Mouse (Mus musculus) MEL (cell line): ENCODE measurements around the gene Ric8b. TPM values are rescaled to one million over a fixed set of nuclear protein-coding genes. Genes with fewer than 3 reads are reported as not detected.

Experiments
- DNase-seq: peaks from one replicate; pipeline ENCODE4 v3.0.0; 2011; ENCODE audit warnings: low read depth, low spot score
- H3K27ac ChIP-seq: 2 replicates; pipeline ENCODE4 v1.5.1; 2012; ENCODE audit warnings: low read depth, mild to moderate bottlenecking, control low read depth, low read length, moderate library complexity; ENCODE audit not compliant: control insufficient read depth
- H3K27me3 ChIP-seq, 2 experiments: fragments of 150-350 bp in 1 of 2; sonication (generic) in 1 of 2; 2 replicates each; pipeline ENCODE4 v1.6.1; 2012; ENCODE audit warnings: low read length in 2 of 2, mild to moderate bottlenecking in 2 of 2, improper control_type of control experiment in 1 of 2, moderate library complexity in 1 of 2; ENCODE audit not compliant: insufficient read depth in 2 of 2, control insufficient read depth in 1 of 2
- H3K36me3 ChIP-seq, 2 experiments: 2 replicates each; pipeline ENCODE4 v1.6.1; 2012 to 2014; ENCODE audit warnings: low read length in 2 of 2, improper control_type of control experiment in 1 of 2, inconsistent platforms in 1 of 2, mild to moderate bottlenecking in 1 of 2; ENCODE audit not compliant: insufficient read depth in 2 of 2, control insufficient read depth in 1 of 2
- H3K4me1 ChIP-seq, 2 experiments: fragments of 150-350 bp in 1 of 2; sonication (generic) in 1 of 2; 2 replicates each; pipeline ENCODE4 v1.6.1; 2012; ENCODE audit warnings: low read length in 2 of 2, improper control_type of control experiment in 1 of 2, mild to moderate bottlenecking in 1 of 2; ENCODE audit not compliant: insufficient read depth in 2 of 2, control insufficient read depth in 1 of 2
- H3K4me3 ChIP-seq, 2 experiments: fragments of 150-350 bp in 1 of 2; sonication (generic) in 1 of 2; 2 replicates each; pipeline ENCODE4 v1.5.1; 2012; ENCODE audit warnings: low read depth in 2 of 2, low read length in 2 of 2, mild to moderate bottlenecking in 2 of 2, moderate library complexity in 2 of 2, control low read depth in 1 of 2, improper control_type of control experiment in 1 of 2; ENCODE audit not compliant: control insufficient read depth in 1 of 2, insufficient read depth in 1 of 2
- H3K79me2 ChIP-seq: 2 replicates; pipeline ENCODE4 v1.6.1; 2012; ENCODE audit warnings: mild to moderate bottlenecking, low read length, moderate library complexity; ENCODE audit not compliant: control insufficient read depth, poor library complexity, insufficient read depth
- H3K9ac ChIP-seq: 2 replicates; pipeline ENCODE4 v1.6.1; 2012; ENCODE audit warnings: low read depth, mild to moderate bottlenecking, control low read depth, low read length, moderate library complexity; ENCODE audit not compliant: control insufficient read depth, poor library complexity, severe bottlenecking
- H3K9me3 ChIP-seq: fragments of 150-350 bp; sonication (generic); replicated peaks from 2 replicates; pipeline ENCODE4 v1.6.1; 2012; ENCODE audit warnings: mild to moderate bottlenecking, low read length, improper control_type of control experiment, moderate library complexity; ENCODE audit not compliant: insufficient read depth
- CHD2 ChIP-seq: IDR thresholded peaks from 2 replicates; pipeline ENCODE4 v1.6.1; 2011; ENCODE audit warnings: low read length, improper control_type of control experiment
- JUND ChIP-seq: IDR thresholded peaks from 2 replicates; pipeline ENCODE4 v1.6.1; 2011; ENCODE audit warnings: low read depth, mild to moderate bottlenecking, improper control_type of control experiment, low read length
- MAFK ChIP-seq: IDR thresholded peaks from 2 replicates; pipeline ENCODE4 v1.6.1; 2011; ENCODE audit warnings: low read depth, mild to moderate bottlenecking, low read length, improper control_type of control experiment, borderline replicate concordance
- MAX ChIP-seq: IDR thresholded peaks from 2 replicates; pipeline ENCODE4 v1.6.1; 2011; ENCODE audit warnings: low read length, improper control_type of control experiment
- MXI1 ChIP-seq: IDR thresholded peaks from 2 replicates; pipeline ENCODE4 v1.6.1; 2011; ENCODE audit warnings: mild to moderate bottlenecking, low read depth, low read length, improper control_type of control experiment
- MYB ChIP-seq: IDR thresholded peaks from 2 replicates; pipeline ENCODE4 v1.6.1; 2011; ENCODE audit warnings: mild to moderate bottlenecking, low read depth, low read length, improper control_type of control experiment
- MYC ChIP-seq: IDR thresholded peaks from 2 replicates; pipeline ENCODE4 v1.6.1; 2011; ENCODE audit warnings: low read depth, mild to moderate bottlenecking, low read length, improper control_type of control experiment, moderate library complexity
- NELFE ChIP-seq: IDR thresholded peaks from 2 replicates; pipeline ENCODE4 v1.6.1; 2011; ENCODE audit warnings: low read depth, low read length, improper control_type of control experiment
- NRF1 ChIP-seq: IDR thresholded peaks from 2 replicates; pipeline ENCODE4 v1.6.1; 2014; ENCODE audit warnings: low read depth, mild to moderate bottlenecking, inconsistent platforms, low read length, improper control_type of control experiment, moderate library complexity; ENCODE audit not compliant: poor library complexity, insufficient read depth, severe bottlenecking
- TAL1 ChIP-seq: IDR thresholded peaks from 2 replicates; pipeline ENCODE4 v1.6.1; 2012; ENCODE audit warnings: mild to moderate bottlenecking, inconsistent platforms, low read length, moderate library complexity, mixed read lengths
- ZC3H11A ChIP-seq: IDR thresholded peaks from 2 replicates; pipeline ENCODE4 v1.6.1; 2012; ENCODE audit warnings: low read depth, mild to moderate bottlenecking, inconsistent platforms, low read length, improper control_type of control experiment
- ZMIZ1 ChIP-seq: IDR thresholded peaks from 2 replicates; pipeline ENCODE4 v1.6.1; 2012; ENCODE audit warnings: low read depth, mild to moderate bottlenecking, inconsistent platforms, low read length, improper control_type of control experiment, moderate library complexity
- polyA plus RNA-seq, 2 experiments: library from polyadenylated mRNA; stranded (reverse) in 1 of 2; unstranded in 1 of 2; fragments of >175 nt in 1 of 2; fragments of >200 nt in 1 of 2; gene quantifications; 2 replicates each; pipeline versions ENCODE4 v1.2.1 to v1.2.4; 2012; ENCODE audit warnings: low replicate concordance in 2 of 2, low read depth in 1 of 2; ENCODE audit not compliant: insufficient read length in 2 of 2, insufficient read depth in 1 of 2, missing spikeins in 1 of 2
- total RNA-seq: library from RNA; depleted of rRNA; stranded (reverse); fragments of 300-350 nt; gene quantifications from 2 replicates; pipeline ENCODE4 v1.2.3, GENCODE M21; 2012

The Ric8b gene
- total and polyA plus RNA-seq, 3 experiments: 6.3 to 8.6 TPM; not detected in 1

DNA sequence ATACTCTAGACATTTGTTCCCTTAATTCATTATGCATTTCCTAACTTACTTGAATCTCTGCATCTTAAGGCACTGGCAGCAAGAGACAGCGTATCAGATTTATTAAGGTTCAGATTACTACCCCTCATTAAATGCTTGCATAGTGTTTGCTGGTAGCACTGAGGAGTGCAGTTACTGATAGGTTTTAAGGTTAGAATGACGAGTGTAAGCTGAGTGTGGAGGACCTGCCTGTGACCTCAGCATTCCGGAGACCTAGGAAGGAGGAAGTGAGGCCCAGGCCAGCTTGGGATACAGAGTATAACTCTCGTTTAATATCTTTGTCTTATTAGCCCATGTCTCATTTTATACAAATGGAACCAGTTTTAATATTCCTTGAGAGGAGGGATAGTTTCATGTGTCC, 71.2 kb downstream of the Ric8b start:
- no peaks in the 10 kb centered on the region for H3K4me1 ChIP-seq
- no peaks in the 10 kb centered on the region for H3K27me3 ChIP-seq
- H3K36me3 ChIP-seq: peaks cover 0 to 3% of the 10 kb centered on the region in 2 experiments; a peak in 2 of 4 replicates
- no peak for DNase-seq
- TF ChIP-seq JUND (no peak), NELFE (no peak), MXI1 (no peak)
- no peak overlapping the region for H3K9ac ChIP-seq
- H3K4me3 ChIP-seq: no peak overlapping the region
- no peak overlapping the region for H3K27ac ChIP-seq
- H3K79me2 ChIP-seq: no peaks in the 10 kb centered on the region
- H3K9me3 ChIP-seq: no peaks in the 10 kb centered on the region

DNA sequence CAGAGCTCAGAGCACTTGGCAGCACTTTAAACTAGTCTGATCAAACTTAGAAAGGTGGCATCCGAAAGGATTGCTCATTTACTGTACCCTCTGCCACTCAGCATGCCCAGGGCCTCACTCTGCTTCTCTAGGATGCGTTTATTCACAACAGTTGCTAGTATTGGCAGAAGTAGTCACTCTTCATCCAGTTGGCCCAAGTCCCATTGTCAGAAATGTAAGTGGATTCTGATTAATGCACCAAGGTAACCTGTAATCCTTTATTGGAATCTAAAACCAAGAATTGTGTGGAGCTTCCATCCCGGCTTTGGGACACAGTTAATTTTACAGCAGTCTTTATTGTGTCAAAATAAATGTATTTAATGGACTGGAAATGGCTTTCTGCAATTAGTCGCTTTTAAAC, 76.9 kb downstream of the Ric8b start:
- Histone ChIP-seq H3K27me3 (no peaks in the 10 kb centered on the region), H3K9ac (no peak overlapping the region), H3K36me3 (peaks cover 0 to 3% of the 10 kb centered on the region in 2 experiments; a peak in 2 of 4 replicates), H3K4me3 (no peak overlapping the region), H3K9me3 (no peaks in the 10 kb centered on the region), H3K79me2 (no peaks in the 10 kb centered on the region), H3K27ac (no peak overlapping the region), H3K4me1 (no peaks in the 10 kb centered on the region)
- no peak for TF ChIP-seq JUND
- no peak for TF ChIP-seq TAL1
- no peak for TF ChIP-seq CHD2
- TF ChIP-seq ZMIZ1: no peak
- no peak for TF ChIP-seq MAFK
- TF ChIP-seq NRF1: no peak
- TF ChIP-seq MAX: no peak
- no peak for DNase-seq

DNA sequence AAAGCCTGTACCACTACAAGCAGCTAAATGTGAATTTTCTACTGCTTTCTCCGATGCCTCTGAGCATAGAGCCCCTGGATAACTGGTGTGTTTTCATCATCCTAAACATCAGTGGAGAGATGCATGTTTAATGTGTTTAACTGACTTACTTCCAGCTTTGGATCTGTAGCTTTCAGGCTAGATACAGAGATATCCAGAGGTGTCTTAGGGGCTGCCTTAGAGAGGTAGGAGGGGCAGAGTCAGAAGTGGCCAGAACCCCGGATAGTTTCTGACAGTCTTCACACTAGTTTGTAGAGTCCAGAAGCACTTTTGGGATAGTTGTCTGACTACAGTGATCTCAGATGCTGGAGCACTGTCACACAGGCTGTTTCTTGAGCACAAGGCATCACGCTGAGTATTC, 77.6 kb downstream of the Ric8b start:
- TF ChIP-seq ZC3H11A: no peak
- no peak for TF ChIP-seq MYB
- no peak for TF ChIP-seq MYC
- no peak for TF ChIP-seq MAX
- no peak overlapping the region for H3K4me3 ChIP-seq
- H3K4me1 ChIP-seq: no peaks in the 10 kb centered on the region
- H3K36me3 ChIP-seq: peaks cover 0 to 3% of the 10 kb centered on the region in 2 experiments; a peak in 2 of 4 replicates
- H3K9me3 ChIP-seq: no peaks in the 10 kb centered on the region
- no peak for DNase-seq
- no peak overlapping the region for H3K9ac ChIP-seq
- H3K27ac ChIP-seq: no peak overlapping the region
- no peaks in the 10 kb centered on the region for H3K27me3 ChIP-seq
- no peaks in the 10 kb centered on the region for H3K79me2 ChIP-seq
